Mouse (Mus musculus): Measurements from ENCODE around the gene Traf1.

DNA sequence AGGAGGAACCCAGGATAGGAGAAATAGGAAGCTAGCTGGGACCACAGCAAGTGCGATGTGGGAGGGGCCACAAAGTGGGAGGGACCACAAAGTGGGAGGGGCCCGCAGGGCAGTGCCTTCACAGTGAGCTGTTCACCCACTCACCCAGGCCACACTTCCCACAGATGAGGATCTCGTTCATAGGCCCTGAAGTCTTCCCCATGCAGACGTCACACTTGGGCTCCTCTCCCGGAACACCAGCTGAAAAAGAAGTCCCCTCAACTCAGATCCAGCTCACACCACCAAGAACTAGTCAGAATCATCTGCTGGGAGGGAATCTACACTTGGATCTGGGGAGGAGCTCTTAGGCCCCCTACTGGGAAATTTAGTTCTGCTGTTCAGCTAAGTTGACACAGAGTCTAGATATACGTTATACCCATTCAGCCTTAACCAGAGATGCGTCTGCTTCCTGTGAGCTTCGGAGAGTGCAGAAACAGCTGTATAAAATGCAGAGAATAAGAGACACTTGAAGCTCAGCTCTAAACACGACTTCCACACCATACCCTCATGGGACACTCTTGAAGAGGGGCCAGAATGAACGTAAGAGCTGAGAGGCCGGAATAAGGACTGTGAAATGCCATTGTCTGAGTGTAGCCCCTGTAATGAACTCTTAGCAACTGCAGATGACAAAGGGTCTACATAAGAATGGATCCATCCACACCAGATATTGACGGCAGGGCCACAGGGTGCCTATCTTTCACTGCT is 54.5 kb downstream of the Traf1 start:
- TF ChIP-seq FLI1 (IDR thresholded peaks at IDR 0.05; ENCODE audit: low read length) (no peak), GATA1 (IDR thresholded peaks at IDR 0.05; ENCODE audit: borderline replicate concordance, low read length) (no peak)

Data from megakaryocyte, embryonic 14.5 days (primary cell).